ENCODE assay signal across 8 mouse cellular contexts in genomic region chr13:74167057-74167413, GRCm38 (mm10). TPM values are rescaled to one million over a fixed set of nuclear protein-coding genes. Genes with fewer than 3 reads are reported as not detected.
DNase-seq lines count a peak whose midpoint lies in the region; ATAC-seq and TF ChIP-seq lines count a peak whose summit lies in the region.

No protein-coding gene starts in this region.

- no peak for TF ChIP-seq CTCF in cerebellum, adult 2 months (IDR thresholded peaks at IDR 0.05; ENCODE audit: borderline replicate concordance, insufficient read depth, low read depth, low read length)

- peak overlapping the region; percentile 45 for H3K4me3 ChIP-seq in kidney, embryonic 14.5 days (ENCODE audit: low read length)
- H3K4me3 ChIP-seq in embryonic facial prominence, embryonic 10.5 days: peak overlapping the region; percentile 63
- peak overlapping the region; percentile 48 for H3K4me3 ChIP-seq in hindbrain, embryonic 13.5 days
- peak overlapping the region; percentile 41 for H3K4me3 ChIP-seq in midbrain, embryonic 11.5 days (ENCODE audit: low read depth, low read length)
- H3K4me3 ChIP-seq in cerebellum, adult 2 months (replicated peaks; ENCODE audit: insufficient read depth, low read depth, low read length): no peak overlapping the region

- WGBS in kidney, embryonic 14.5 days: 14% methylated on average over 8 of the region's 9 CpGs
- WGBS in embryonic facial prominence, embryonic 10.5 days: 16% methylated on average over 9 of the region's 9 CpGs
- WGBS in hindbrain, embryonic 13.5 days: 11% methylated on average over 9 of the region's 9 CpGs
- 10% methylated on average over 9 of the region's 9 CpGs for WGBS in midbrain, embryonic 11.5 days
- 6% methylated on average over 9 of the region's 9 CpGs for WGBS in cerebellum, adult 2 months

- peak overlapping the region; percentile 73 for H3K4me2 ChIP-seq in kidney, embryonic 14.5 days (replicated peaks; ENCODE audit: low read depth, low read length)
- H3K4me2 ChIP-seq in hindbrain, embryonic 13.5 days: peak overlapping the region; percentile 71
- H3K4me2 ChIP-seq in midbrain, embryonic 11.5 days: peak overlapping the region; percentile 58

- H3K36me3 ChIP-seq in kidney, embryonic 14.5 days (ENCODE audit: control insufficient read depth, insufficient read depth, low read length): peaks cover 14% of the 10 kb centered on the region
- H3K36me3 ChIP-seq in embryonic facial prominence, embryonic 10.5 days (replicated peaks): peaks cover 26% of the 10 kb centered on the region
- peaks cover 29% of the 10 kb centered on the region for H3K36me3 ChIP-seq in hindbrain, embryonic 13.5 days
- H3K36me3 ChIP-seq in midbrain, embryonic 11.5 days (ENCODE audit: control insufficient read depth, insufficient read depth, low read length): peaks cover 4% of the 10 kb centered on the region; the same call in 1 of the 2 replicates

- no peaks in the 10 kb centered on the region for H3K4me1 ChIP-seq in kidney, embryonic 14.5 days (ENCODE audit: control insufficient read depth, insufficient read depth, low read length)
- peaks cover 11% of the 10 kb centered on the region for H3K4me1 ChIP-seq in embryonic facial prominence, embryonic 10.5 days
- peaks cover 12% of the 10 kb centered on the region for H3K4me1 ChIP-seq in hindbrain, embryonic 13.5 days (replicated peaks)
- no peaks in the 10 kb centered on the region for H3K4me1 ChIP-seq in midbrain, embryonic 11.5 days (ENCODE audit: control insufficient read depth, insufficient read depth, low read length)
- no peaks in the 10 kb centered on the region for H3K4me1 ChIP-seq in cerebellum, adult 2 months (ENCODE audit: control insufficient read depth, insufficient read depth, low read length)

- no peak for TF ChIP-seq POLR2A in cerebellum, adult 2 months (IDR thresholded peaks at IDR 0.05; ENCODE audit: borderline replicate concordance, insufficient read depth, low read length)

- ATAC-seq in kidney, embryonic 14.5 days (ENCODE audit: low FRiP score, low TSS enrichment): peak; percentile 39
- peak; percentile 75 for ATAC-seq in hindbrain, embryonic 13.5 days (ENCODE audit: low FRiP score)
- ATAC-seq in midbrain, embryonic 11.5 days (ENCODE audit: low FRiP score): no peak; the same call in 1 of the 2 replicates

- no peak overlapping the region for H3K27ac ChIP-seq in kidney, embryonic 14.5 days (ENCODE audit: low read depth, low read length)
- H3K27ac ChIP-seq in embryonic facial prominence, embryonic 10.5 days (replicated peaks): peak overlapping the region; percentile 78
- H3K27ac ChIP-seq in hindbrain, embryonic 13.5 days: 0 out of 2 replicates have a peak overlapping the region, but pooled peaks have one; percentile 6
- no peak overlapping the region for H3K27ac ChIP-seq in midbrain, embryonic 11.5 days (ENCODE audit: low read depth, low read length)
- no peak overlapping the region for H3K27ac ChIP-seq in cerebellum, adult 2 months (ENCODE audit: insufficient read depth, low read length)

- H3K9ac ChIP-seq in kidney, embryonic 14.5 days (ENCODE audit: low read depth, low read length): peak overlapping the region; percentile 54; the same call in 1 of the 2 replicates
- peak overlapping the region; percentile 73 for H3K9ac ChIP-seq in hindbrain, embryonic 13.5 days
- peak overlapping the region; percentile 68 for H3K9ac ChIP-seq in midbrain, embryonic 11.5 days (ENCODE audit: low read length)

- no peaks in the 10 kb centered on the region for H3K9me3 ChIP-seq in kidney, embryonic 14.5 days (ENCODE audit: control insufficient read depth, low read length)
- no peaks in the 10 kb centered on the region for H3K9me3 ChIP-seq in embryonic facial prominence, embryonic 10.5 days
- no peaks in the 10 kb centered on the region for H3K9me3 ChIP-seq in hindbrain, embryonic 13.5 days
- no peaks in the 10 kb centered on the region for H3K9me3 ChIP-seq in midbrain, embryonic 11.5 days (ENCODE audit: control insufficient read depth, low read length)

- no peak for DNase-seq in kidney, postnatal 25 days
- DNase-seq in embryonic facial prominence, embryonic 10.5 days (ENCODE audit: low spot score): no peak
- DNase-seq in midbrain, embryonic 11.5 days (ENCODE audit: low spot score, missing footprints): no peak
- DNase-seq in cerebellum, postnatal 10 days: no peak
- DNase-seq in cerebellum, adult 2 months: no peak
- no peak for DNase-seq in cerebellum, postnatal 14 days

- H3K27me3 ChIP-seq in kidney, embryonic 14.5 days (ENCODE audit: control insufficient read depth, insufficient read depth, low read length): no peaks in the 10 kb centered on the region
- H3K27me3 ChIP-seq in embryonic facial prominence, embryonic 10.5 days (replicated peaks; ENCODE audit: low read depth, poor library complexity, severe bottlenecking): 0 out of 2 replicates have a peak, but pooled peaks cover 10% of the 10 kb centered on the region
- no peaks in the 10 kb centered on the region for H3K27me3 ChIP-seq in hindbrain, embryonic 13.5 days
- no peaks in the 10 kb centered on the region for H3K27me3 ChIP-seq in midbrain, embryonic 11.5 days (ENCODE audit: control insufficient read depth, insufficient read depth, low read length)
- no peaks in the 10 kb centered on the region for H3K27me3 ChIP-seq in cerebellum, adult 2 months (ENCODE audit: control insufficient read depth, insufficient read depth, low read length)

RNA-seq across cellular contexts. Expression of gene Exoc3, which starts 41.5 kb away (rescaled TPM):
- polyA plus RNA-seq in kidney, embryonic 14.5 days (2014; fragmentation: Nextera tagmentation; extraction: Ambion mirVana): 65.8 and 83.2 TPM in 2 replicates
- 77.4 and 82.2 TPM in 2 replicates for polyA plus RNA-seq in embryonic facial prominence, embryonic 10.5 days (2016; fragmentation: Nextera tagmentation; extraction: Ambion mirVana)
- polyA plus RNA-seq in hindbrain, embryonic 13.5 days (2015; fragmentation: Nextera tagmentation; extraction: Ambion mirVana): 113 and 114 TPM in 2 replicates
- 69.4 and 71.2 TPM in 2 replicates for polyA plus RNA-seq in midbrain, embryonic 11.5 days (2014; fragmentation: Nextera tagmentation; extraction: Ambion mirVana)
- 58.6 and 61.7 TPM in 2 replicates for polyA plus RNA-seq in cerebellum, adult 2 months (2012; rRNA removed)

RNA-seq across cellular contexts. Expression of gene Slc9a3, which starts 45.8 kb away (rescaled TPM):
- 0.16 and 0.23 TPM in 2 replicates for polyA plus RNA-seq in kidney, embryonic 14.5 days (2014; fragmentation: Nextera tagmentation; extraction: Ambion mirVana)
- polyA plus RNA-seq in embryonic facial prominence, embryonic 10.5 days (2016; fragmentation: Nextera tagmentation; extraction: Ambion mirVana): 0.02 TPM in 1 of 2 replicates, not detected in the other
- polyA plus RNA-seq in hindbrain, embryonic 13.5 days (2015; fragmentation: Nextera tagmentation; extraction: Ambion mirVana): 0.04 TPM in 2 replicates
- 0.03 TPM in 1 of 2 replicates, not detected in the other for polyA plus RNA-seq in midbrain, embryonic 11.5 days (2014; fragmentation: Nextera tagmentation; extraction: Ambion mirVana)
- 7.4 and 10.9 TPM in 2 replicates for polyA plus RNA-seq in cerebellum, adult 2 months (2012; rRNA removed)

Comparison
In these comparisons a context has a peak if more than half of its experiments do, and no peak if none do; other contexts are left out.
1. H3K27ac ChIP-seq: peak in embryonic facial prominence, embryonic 10.5 days (single experiment) and hindbrain, embryonic 13.5 days (single experiment); none in kidney, embryonic 14.5 days (single experiment), midbrain, embryonic 11.5 days (single experiment) and cerebellum, adult 2 months (single experiment).
2. Peak in every context shown above with its lines, with median percentiles within 50 percentile points of each other: H3K4me2 ChIP-seq and H3K9ac ChIP-seq.